In the genomic region with DNA sequence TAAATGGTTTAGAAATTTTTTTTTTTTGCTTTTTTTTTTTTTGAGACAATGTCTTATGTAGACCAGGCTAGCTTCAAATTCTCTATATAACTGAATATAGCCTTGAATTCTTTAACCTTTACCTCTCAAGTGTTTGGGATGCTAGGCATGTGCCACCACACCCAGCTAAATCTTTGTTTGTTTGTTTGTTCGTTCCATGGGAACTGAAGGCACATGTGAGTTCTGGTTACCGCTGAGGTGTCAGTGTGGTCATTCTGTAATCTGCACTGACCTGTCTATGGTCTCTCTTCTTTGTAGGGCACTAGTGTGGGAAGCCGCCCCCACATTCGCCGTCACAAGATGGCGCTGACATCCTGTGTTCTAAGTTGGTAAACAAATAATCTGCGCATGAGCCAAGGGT, we compare ENCODE assay signal across 32 mouse cellular contexts. TPM values are rescaled to one million over a fixed set of nuclear protein-coding genes. Genes with fewer than 3 reads are reported as not detected.
"Had no signal": no experiment of that assay in that cellular context is flagged by ENCODE, and none has a peak within 500 bp of the region (broad histone marks: within the 10 kb centered on the region; RNA-seq: fewer than 3 reads in every experiment).

No protein-coding gene starts in this region.

- H3K27me3 ChIP-seq: heart, embryonic 13.5 days; heart, embryonic 15.5 days; hindbrain, embryonic 13.5 days; hindbrain, embryonic 15.5 days; kidney, embryonic 15.5 days; limb, embryonic 12.5 days; liver, embryonic 13.5 days; liver, embryonic 15.5 days had no signal

- DNase-seq: gastrocnemius, adult 2 months; gastrocnemius, postnatal 10 days; gastrocnemius, postnatal 25 days; heart, adult 2 months; heart, postnatal 14 days; heart, postnatal 36 days; kidney, adult 11 months; kidney, adult 2 months; kidney, adult 9 months; kidney, postnatal 14 days; kidney, postnatal 36 days; layer of hippocampus, adult 9-11 months; layer of hippocampus, postnatal 36 days; liver; liver, embryonic 13.5 days had no signal

- H3K4me2 ChIP-seq: heart, embryonic 11.5 days; heart, embryonic 13.5 days; heart, embryonic 15.5 days; hindbrain, embryonic 13.5 days; hindbrain, embryonic 15.5 days; kidney, embryonic 15.5 days; limb, embryonic 12.5 days; liver, embryonic 11.5 days; liver, embryonic 13.5 days; liver, embryonic 15.5 days had no signal

- H3K27ac ChIP-seq: gastrocnemius, adult 2 months; heart, adult 2 months; heart, embryonic 13.5 days; heart, embryonic 15.5 days; hindbrain, embryonic 13.5 days; hindbrain, embryonic 15.5 days; hindbrain, postnatal 0 days; kidney, embryonic 15.5 days; kidney, postnatal 0 days; limb, embryonic 10.5 days; limb, embryonic 12.5 days; liver, embryonic 13.5 days; liver, embryonic 15.5 days had no signal

- H3K4me1 ChIP-seq: heart, embryonic 13.5 days; heart, embryonic 15.5 days; hindbrain, embryonic 13.5 days; hindbrain, embryonic 15.5 days; kidney, embryonic 15.5 days; limb, embryonic 10.5 days; limb, embryonic 12.5 days had no signal

- H3K36me3 ChIP-seq: heart, embryonic 13.5 days; heart, embryonic 15.5 days; hindbrain, embryonic 13.5 days; hindbrain, embryonic 15.5 days; kidney, embryonic 15.5 days; limb, embryonic 10.5 days; limb, embryonic 12.5 days; liver, embryonic 13.5 days; liver, embryonic 15.5 days had no signal

- H3K9me3 ChIP-seq: heart, embryonic 13.5 days; heart, embryonic 15.5 days; hindbrain, embryonic 13.5 days; hindbrain, embryonic 15.5 days; kidney, embryonic 15.5 days; limb, embryonic 10.5 days; limb, embryonic 12.5 days; liver, embryonic 13.5 days; liver, embryonic 15.5 days had no signal

- ATAC-seq: hindbrain, postnatal 0 days; intestine, embryonic 16.5 days had no signal

- H3K9ac ChIP-seq: heart, embryonic 13.5 days; heart, embryonic 15.5 days; hindbrain, embryonic 13.5 days; hindbrain, embryonic 15.5 days; kidney, embryonic 15.5 days; limb, embryonic 12.5 days; liver, embryonic 13.5 days; liver, embryonic 15.5 days had no signal

- H3K4me3 ChIP-seq: gastrocnemius, adult 2 months; heart, adult 2 months; heart, embryonic 13.5 days; heart, embryonic 15.5 days; hindbrain, embryonic 13.5 days; hindbrain, embryonic 15.5 days; kidney, embryonic 15.5 days; limb, embryonic 10.5 days; limb, embryonic 12.5 days; liver, embryonic 13.5 days; liver, embryonic 15.5 days had no signal

RNA-seq across cellular contexts. Expression of a gene that starts 24.8 kb away (rescaled TPM):
- total RNA-seq: gastrocnemius, adult 2 months; gastrocnemius, postnatal 10 days; gastrocnemius, postnatal 25 days; granulocyte monocyte progenitor cell, adult 5-6 weeks; heart, adult 2 months; heart, postnatal 14 days; heart, postnatal 36 days; hematopoietic stem cell, adult 5-6 weeks; hindbrain, postnatal 0 days had no signal
- polyA plus RNA-seq: heart, adult 2 months; heart, embryonic 15.5 days; heart, postnatal 0 days; hindbrain, embryonic 11.5 days; hindbrain, embryonic 15.5 days; hindbrain, postnatal 0 days had no signal

RNA-seq across cellular contexts. Expression of a gene that starts 29.8 kb away (rescaled TPM):
- total RNA-seq: gastrocnemius, adult 2 months had no signal
- polyA plus RNA-seq: heart, embryonic 13.5 days had no signal
